Mouse (Mus musculus) kidney, embryonic 16.5 days (tissue): ENCODE measurements around the gene Cnot2. TPM values are rescaled to one million over a fixed set of nuclear protein-coding genes. Genes with fewer than 3 reads are reported as not detected.
"Not testable (repeated sequence)": the region's sequence is repeated elsewhere in the genome, so short reads cannot be mapped to it uniquely, and the experiment has no call there.

Source experiments
- ATAC-seq: fragments of 200-750 bp; cut with Nextera tagmentation; 2 replicates; pipeline ENCODE4 v1.8.0; 2017; ENCODE audit warnings: moderate TSS enrichment; ENCODE audit not compliant: low FRiP score, low TSS enrichment
- H3K27ac ChIP-seq: fragments of 300-500 bp; sonication (generic); 2 replicates; pipeline ENCODE4 v1.5.1; 2014; ENCODE audit warnings: low read length
- H3K27me3 ChIP-seq: fragments of 300-500 bp; sonication (generic); 2 replicates; pipeline ENCODE4 v1.6.1; 2014; ENCODE audit warnings: low read length, control low read depth, mixed read lengths; ENCODE audit not compliant: insufficient read depth
- H3K36me3 ChIP-seq: fragments of 300-500 bp; sonication (generic); 2 replicates; pipeline ENCODE4 v1.6.1; 2014; ENCODE audit warnings: low read length, control low read depth, mixed read lengths; ENCODE audit not compliant: insufficient read depth
- H3K4me1 ChIP-seq: fragments of 300-500 bp; sonication (generic); 2 replicates; pipeline ENCODE4 v1.6.1; 2014; ENCODE audit warnings: low read length, control low read depth, mixed read lengths; ENCODE audit not compliant: insufficient read depth
- H3K4me2 ChIP-seq: fragments of 300-500 bp; sonication (generic); replicated peaks from 2 replicates; pipeline ENCODE4 v1.6.1; 2014; ENCODE audit warnings: low read depth, low read length
- H3K4me3 ChIP-seq: fragments of 300-500 bp; sonication (generic); 2 replicates; pipeline ENCODE4 v1.5.1; 2014; ENCODE audit warnings: mild to moderate bottlenecking, low read length
- H3K9ac ChIP-seq: fragments of 300-500 bp; sonication (generic); replicated peaks from 2 replicates; pipeline ENCODE4 v1.6.1; 2014; ENCODE audit warnings: low read length
- H3K9me3 ChIP-seq: fragments of 300-500 bp; sonication (generic); 2 replicates; pipeline ENCODE4 v1.6.1; 2016; ENCODE audit warnings: low read length, control low read depth
- WGBS: fragments of 180-500 bp; shearing (Covaris S2); extraction: QIAGEN DNeasy Blood & Tissue Kit; methylation state at CpG from one replicate; pipeline ENCODE4 v1.1.7; 2014; 5-methylcytosine and 5-hydroxymethylcytosine counted together
- polyA plus RNA-seq: library from polyadenylated mRNA; unstranded; fragments of >200 nt; fragmentation: Nextera tagmentation; extraction: Ambion mirVana; gene quantifications from 2 replicates; pipeline ENCODE4 v1.2.1, GENCODE M21; 2015

The Cnot2 gene
- polyA plus RNA-seq, 1 experiment from 2014 or later = 108 TPM

DNA sequence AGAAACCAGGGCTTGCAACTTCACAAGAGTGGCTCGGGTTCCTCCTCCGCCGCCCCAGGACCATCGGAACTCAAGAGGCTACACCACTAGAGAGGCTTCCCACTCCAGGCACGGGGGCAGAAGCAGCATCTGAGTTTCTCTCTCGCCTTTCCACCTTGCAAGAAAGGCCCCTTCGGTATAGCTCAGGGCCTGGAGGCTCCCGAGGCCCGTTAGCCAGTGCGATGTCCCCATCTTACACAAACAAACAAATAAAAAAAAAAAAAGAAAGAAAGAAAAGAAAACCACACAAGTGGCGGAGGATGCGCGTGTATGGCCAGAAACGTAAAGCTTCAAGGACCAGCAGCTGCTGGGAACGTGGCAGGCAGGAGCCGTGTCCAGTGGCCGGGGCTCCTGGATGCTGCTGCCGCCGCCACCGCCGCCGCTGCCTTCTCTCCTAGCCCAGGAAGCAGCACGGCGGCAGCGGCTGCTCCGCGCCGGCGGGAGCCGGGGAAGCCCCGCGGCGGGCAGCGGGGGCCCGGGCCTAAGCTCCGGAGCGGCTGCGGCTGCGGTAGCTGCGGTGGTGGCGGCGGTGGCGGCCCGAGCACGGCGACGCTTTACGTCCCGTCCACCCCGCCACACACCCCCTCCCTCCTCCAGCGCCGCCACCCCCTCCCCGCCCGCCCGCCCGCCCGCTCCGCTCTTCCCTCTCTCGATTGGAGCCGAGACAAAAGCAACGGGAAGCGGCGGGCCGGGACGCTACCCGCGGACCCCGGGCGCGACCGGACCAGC is 536 bp downstream of the Cnot2 start:
- under 1% methylated on average over 43 of the region's 71 CpGs for WGBS
- H3K36me3 ChIP-seq = 0 out of 2 replicates have a peak, but pooled peaks cover 4% of the 10 kb centered on the region
- ATAC-seq = peak; percentile 84
- no peaks in the 10 kb centered on the region for H3K9me3 ChIP-seq
- H3K4me3 ChIP-seq = peak overlapping the region; percentile 79
- H3K27ac ChIP-seq = peak overlapping the region; percentile 99
- no peaks in the 10 kb centered on the region for H3K27me3 ChIP-seq
- H3K4me1 ChIP-seq = peaks cover 6% of the 10 kb centered on the region; the same call in 1 of the 2 replicates
- H3K4me2 ChIP-seq = peak overlapping the region; percentile 70
- peak overlapping the region; percentile 95 for H3K9ac ChIP-seq

DNA sequence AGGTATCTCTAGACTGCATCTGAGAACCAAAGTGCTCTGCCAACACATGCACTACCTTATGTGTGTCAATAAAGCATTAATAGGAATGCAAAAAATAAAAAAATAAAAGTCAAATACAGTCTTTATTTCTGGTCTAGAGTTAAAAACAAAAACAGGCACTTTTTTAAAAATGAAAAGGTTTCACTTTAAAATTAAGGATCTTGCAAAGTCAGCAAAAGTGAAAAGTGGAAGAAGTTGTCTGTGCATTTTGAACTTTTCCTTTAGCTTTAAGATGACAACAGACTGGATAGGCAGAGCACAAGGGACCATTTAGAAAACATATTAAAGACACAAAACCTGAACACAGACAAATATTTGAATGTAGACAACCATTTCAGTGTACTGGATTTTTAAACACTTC is 1.8 kb downstream of the Cnot2 start:
- Histone ChIP-seq H3K9ac (no peak overlapping the region), H3K9me3 (no peaks in the 10 kb centered on the region), H3K4me2 (no peak overlapping the region), H3K27me3 (no peaks in the 10 kb centered on the region), H3K36me3 (0 out of 2 replicates have a peak, but pooled peaks cover under 1% of the 10 kb centered on the region), H3K4me3 (no peak overlapping the region), H3K4me1 (peaks cover 6% of the 10 kb centered on the region; the same call in 1 of the 2 replicates), H3K27ac (no peak overlapping the region)
- ATAC-seq = no peak

DNA sequence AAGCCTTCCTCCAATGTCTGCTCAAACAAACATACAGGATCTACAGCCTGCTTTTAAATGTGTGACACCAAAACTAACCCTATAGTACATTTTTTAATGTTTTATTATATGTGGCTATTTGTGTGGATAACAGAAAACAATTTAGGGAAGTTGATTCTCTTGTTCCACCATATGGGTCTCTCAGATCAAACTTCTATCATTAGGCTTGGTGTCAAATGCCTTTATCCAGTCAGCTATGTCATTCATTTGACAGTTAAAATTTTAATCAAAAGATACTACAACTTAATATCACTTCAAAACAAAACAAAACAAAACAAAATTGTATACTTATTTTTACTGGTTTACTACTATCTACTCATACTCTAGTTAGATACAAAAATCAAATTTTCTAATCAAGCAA is 2.9 kb downstream of the Cnot2 start:
- H3K4me2 ChIP-seq = no peak overlapping the region
- H3K9ac ChIP-seq = no peak overlapping the region
- H3K9me3 ChIP-seq = no peaks in the 10 kb centered on the region
- H3K4me3 ChIP-seq = no peak overlapping the region
- H3K4me1 ChIP-seq = peaks cover 6% of the 10 kb centered on the region; the same call in 1 of the 2 replicates
- no peaks in the 10 kb centered on the region for H3K27me3 ChIP-seq
- H3K27ac ChIP-seq = no peak overlapping the region
- no peaks in the 10 kb centered on the region for H3K36me3 ChIP-seq
- ATAC-seq = no peak

GRCm38 (mm10) chr10:116577181-116577580 is 4.1 kb downstream of the Cnot2 start:
- WGBS = 87% methylated on average over 3 of the region's 3 CpGs
- ATAC-seq = no peak

DNA sequence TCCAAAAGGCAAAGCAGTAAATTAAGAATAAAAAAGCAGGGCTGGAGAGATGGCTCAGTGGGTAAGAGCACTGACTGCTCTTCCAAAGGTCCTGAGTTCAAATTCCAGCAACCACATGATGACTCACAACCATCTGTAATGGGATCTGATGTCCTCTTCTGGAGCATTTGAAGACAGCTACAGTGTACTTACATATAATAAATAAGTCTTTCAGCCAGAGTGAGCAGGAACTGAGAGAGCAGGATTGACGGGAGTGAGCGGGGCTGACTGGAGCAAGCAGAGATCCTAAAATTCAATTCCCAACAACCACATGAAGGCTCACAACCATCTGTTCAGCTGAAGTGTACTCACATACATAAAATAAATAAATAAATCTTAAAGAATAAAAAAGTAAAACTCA is 5.2 kb downstream of the Cnot2 start:
- H3K9ac ChIP-seq, H3K27me3 ChIP-seq, H3K36me3 ChIP-seq, H3K9me3 ChIP-seq, H3K27ac ChIP-seq, H3K4me2 ChIP-seq, H3K4me3 ChIP-seq, H3K4me1 ChIP-seq, ATAC-seq: not testable (repeated sequence)
- 79% methylated on average over 2 of the region's 2 CpGs for WGBS

More at GRCm38 (mm10) chr10:116577181-116577580, 4.1 kb downstream of the Cnot2 start:
- Histone ChIP-seq H3K4me3 (no peak overlapping the region), H3K4me1 (0 out of 2 replicates have a peak, but pooled peaks cover 2% of the 10 kb centered on the region), H3K9ac (no peak overlapping the region), H3K9me3 (no peaks in the 10 kb centered on the region), H3K27ac (no peak overlapping the region), H3K27me3 (no peaks in the 10 kb centered on the region), H3K4me2 (no peak overlapping the region), H3K36me3 (no peaks in the 10 kb centered on the region)

DNA sequence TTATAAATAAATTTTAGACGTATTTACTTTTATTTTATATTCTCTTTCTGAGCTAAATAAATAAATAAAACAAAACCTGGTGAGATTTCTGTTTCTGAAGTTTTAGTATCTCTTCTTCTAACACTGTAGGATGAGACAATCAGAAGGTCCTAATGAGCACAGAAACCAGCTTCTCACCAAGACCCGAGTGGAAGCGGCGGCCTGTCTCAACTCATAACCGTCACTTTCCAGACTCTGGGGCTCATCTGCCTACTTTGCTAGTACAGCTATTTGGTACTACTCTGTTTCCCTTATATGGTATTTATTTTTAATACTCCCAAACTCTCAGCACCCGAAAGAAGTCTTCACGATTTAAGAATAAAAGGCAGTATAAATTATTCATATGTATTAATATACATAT is 10.8 kb downstream of the Cnot2 start:
- H3K36me3 ChIP-seq = no peaks in the 10 kb centered on the region
- no peak overlapping the region for H3K9ac ChIP-seq
- H3K4me1 ChIP-seq = 0 out of 2 replicates have a peak, but pooled peaks cover 2% of the 10 kb centered on the region
- ATAC-seq = no peak
- no peak overlapping the region for H3K4me3 ChIP-seq
- no peak overlapping the region for H3K4me2 ChIP-seq
- no peaks in the 10 kb centered on the region for H3K27me3 ChIP-seq
- H3K9me3 ChIP-seq = no peaks in the 10 kb centered on the region
- 90% methylated on average over 7 of the region's 7 CpGs for WGBS
- H3K27ac ChIP-seq = no peak overlapping the region

GRCm38 (mm10) chr10:116568539-116568938 is 12.8 kb downstream of the Cnot2 start:
- no peak overlapping the region for H3K4me3 ChIP-seq
- no peak overlapping the region for H3K9ac ChIP-seq
- no peaks in the 10 kb centered on the region for H3K9me3 ChIP-seq
- WGBS = 55% methylated on average over 1 of the region's 1 CpGs
- 0 out of 2 replicates have a peak, but pooled peaks cover 2% of the 10 kb centered on the region for H3K4me1 ChIP-seq
- H3K27me3 ChIP-seq = no peaks in the 10 kb centered on the region
- H3K36me3 ChIP-seq = no peaks in the 10 kb centered on the region
- no peak for ATAC-seq
- H3K4me2 ChIP-seq = no peak overlapping the region
- H3K27ac ChIP-seq = no peak overlapping the region

- Histone ChIP-seq H3K27ac (no peak overlapping the region), H3K9me3 (no peaks in the 10 kb centered on the region), H3K4me1 (0 out of 2 replicates have a peak, but pooled peaks cover 2% of the 10 kb centered on the region), H3K9ac (no peak overlapping the region), H3K4me3 (no peak overlapping the region), H3K27me3 (no peaks in the 10 kb centered on the region), H3K4me2 (no peak overlapping the region), H3K36me3 (no peaks in the 10 kb centered on the region)
- 89% methylated on average over 7 of the region's 7 CpGs for WGBS
- no peak for ATAC-seq
These were observed 13.6 kb downstream of the Cnot2 start for GRCm38 (mm10) chr10:116567491-116568405.

- not testable (repeated sequence) for H3K9me3 ChIP-seq, H3K9ac ChIP-seq, H3K4me2 ChIP-seq, H3K36me3 ChIP-seq, H3K27ac ChIP-seq, H3K4me3 ChIP-seq, H3K27me3 ChIP-seq, H3K4me1 ChIP-seq, ATAC-seq
- 85% methylated on average over 4 of the region's 4 CpGs for WGBS
These were observed 14.8 kb downstream of the Cnot2 start for GRCm38 (mm10) chr10:116566492-116566891.
